Mouse (Mus musculus) lung, embryonic 14.5 days (tissue): ENCODE results near the gene Ctrc. TPM values are rescaled to one million over a fixed set of nuclear protein-coding genes. Genes with fewer than 3 reads are reported as not detected.
"Not testable (repeated sequence)": the region's sequence is repeated elsewhere in the genome, so short reads cannot be mapped to it uniquely, and the experiment has no call there.

Experiments
- ATAC-seq: fragments of 200-750 bp; cut with Nextera tagmentation; 2 replicates; pipeline ENCODE4 v1.8.0; 2017; ENCODE audit warnings: mild to moderate bottlenecking, moderate TSS enrichment, moderate library complexity; ENCODE audit not compliant: insufficient read depth
- DNase-seq: peaks from one replicate; pipeline ENCODE4 v3.0.0-alpha.2; 2015
- H3K27ac ChIP-seq: fragments of 300-500 bp; sonication (generic); 2 replicates; pipeline ENCODE4 v1.5.1; 2014; ENCODE audit warnings: low read depth, mild to moderate bottlenecking, moderate library complexity
- H3K27me3 ChIP-seq: fragments of 300-500 bp; sonication (generic); 2 replicates; pipeline ENCODE4 v1.6.1; 2014; ENCODE audit warnings: low read length, control low read depth; ENCODE audit not compliant: insufficient read depth
- H3K36me3 ChIP-seq: fragments of 300-500 bp; sonication (generic); 2 replicates; pipeline ENCODE4 v1.6.1; 2014; ENCODE audit warnings: control low read depth; ENCODE audit not compliant: insufficient read depth
- H3K4me1 ChIP-seq: fragments of 300-500 bp; sonication (generic); 2 replicates; pipeline ENCODE4 v1.6.1; 2014; ENCODE audit warnings: antibody characterized with exemption, control low read depth; ENCODE audit not compliant: insufficient read depth
- H3K4me2 ChIP-seq: fragments of 300-500 bp; sonication (generic); 2 replicates; pipeline ENCODE4 v1.6.1; 2014; ENCODE audit warnings: mild to moderate bottlenecking
- H3K4me3 ChIP-seq: fragments of 300-500 bp; sonication (generic); 2 replicates; pipeline ENCODE4 v1.5.1; 2014; ENCODE audit warnings: low read depth, low read length
- H3K9ac ChIP-seq: fragments of 300-500 bp; sonication (generic); 2 replicates; pipeline ENCODE4 v1.6.1; 2014
- H3K9me3 ChIP-seq: fragments of 300-500 bp; sonication (generic); 2 replicates; pipeline ENCODE4 v1.6.1; 2016; ENCODE audit warnings: low read depth, low read length, control low read depth
- CTCF ChIP-seq: IDR thresholded peaks from 2 replicates; pipeline ENCODE4 v1.5.1; 2016; ENCODE audit warnings: antibody characterized with exemption, low read depth
- WGBS: fragments of 180-500 bp; shearing (Covaris S2); extraction: QIAGEN DNeasy Blood & Tissue Kit; methylation state at CpG from one replicate; pipeline ENCODE4 v1.1.7; 2014; 5-methylcytosine and 5-hydroxymethylcytosine counted together
- polyA plus RNA-seq: library from polyadenylated mRNA; unstranded; fragments of >200 nt; fragmentation: Nextera tagmentation; extraction: Ambion mirVana; gene quantifications from 2 replicates; pipeline ENCODE4 v1.2.1, GENCODE M21; 2014

Ctrc gene
- polyA plus RNA-seq, 1 experiment from 2014 or later = not detected

- DNase-seq = no peak
- no peak for ATAC-seq
- H3K9ac ChIP-seq = no peak overlapping the region
These were observed 58.7 kb downstream of the Ctrc start for GRCm38 (mm10) chr4:141787462-141787861.

GRCm38 (mm10) chr4:141787046-141787445 is 59.1 kb downstream of the Ctrc start:
- H3K9ac ChIP-seq = no peak overlapping the region

More at GRCm38 (mm10) chr4:141787462-141787861, 58.7 kb downstream of the Ctrc start:
- Histone ChIP-seq H3K4me1 (no peaks in the 10 kb centered on the region), H3K36me3 (peaks cover 28% of the 10 kb centered on the region), H3K9me3 (no peaks in the 10 kb centered on the region), H3K27ac (no peak overlapping the region; the same call in 1 of the 2 replicates), H3K4me2 (no peak overlapping the region), H3K27me3 (no peaks in the 10 kb centered on the region), H3K4me3 (no peak overlapping the region)
- no peak for TF ChIP-seq CTCF
- WGBS = 72% methylated on average over 7 of the region's 7 CpGs

GRCm38 (mm10) chr4:141786141-141786540 is 60.0 kb downstream of the Ctrc start:
- WGBS = 72% methylated on average over 13 of the region's 13 CpGs
- Histone ChIP-seq H3K27ac (peak overlapping the region; percentile 42; the same call in 1 of the 2 replicates), H3K4me1 (no peaks in the 10 kb centered on the region), H3K9ac (no peak overlapping the region), H3K4me2 (no peak overlapping the region), H3K27me3 (no peaks in the 10 kb centered on the region), H3K36me3 (peaks cover 39% of the 10 kb centered on the region), H3K4me3 (no peak overlapping the region), H3K9me3 (no peaks in the 10 kb centered on the region)
- TF ChIP-seq CTCF = no peak
- ATAC-seq = no peak
- DNase-seq = no peak

More at GRCm38 (mm10) chr4:141787046-141787445, 59.1 kb downstream of the Ctrc start:
- DNase-seq = peak; percentile 36
- Histone ChIP-seq H3K36me3 (peaks cover 31% of the 10 kb centered on the region), H3K9me3 (no peaks in the 10 kb centered on the region), H3K4me1 (no peaks in the 10 kb centered on the region), H3K4me2 (no peak overlapping the region), H3K4me3 (no peak overlapping the region), H3K27ac (peak overlapping the region; percentile 66; the same call in 1 of the 2 replicates), H3K27me3 (no peaks in the 10 kb centered on the region)
- TF ChIP-seq CTCF = no peak
- ATAC-seq = no peak
- WGBS = 55% methylated on average over 6 of the region's 6 CpGs

- Histone ChIP-seq H3K9me3 (no peaks in the 10 kb centered on the region), H3K4me2 (no peak overlapping the region), H3K27ac (no peak overlapping the region), H3K36me3 (peaks cover 52% of the 10 kb centered on the region), H3K4me1 (no peaks in the 10 kb centered on the region), H3K9ac (no peak overlapping the region), H3K27me3 (no peaks in the 10 kb centered on the region), H3K4me3 (no peak overlapping the region)
- no peak for DNase-seq
- 74% methylated on average over 5 of the region's 5 CpGs for WGBS
- TF ChIP-seq CTCF = 0 out of 2 replicates have a peak, but pooled peaks have one; percentile 4
- no peak for ATAC-seq
These were observed 61.3 kb downstream of the Ctrc start for GRCm38 (mm10) chr4:141784835-141785234.

GRCm38 (mm10) chr4:141781201-141781985 is 64.8 kb downstream of the Ctrc start:
- H3K4me3 ChIP-seq = no peak overlapping the region
- no peak overlapping the region for H3K27ac ChIP-seq
- no peak overlapping the region for H3K4me2 ChIP-seq
- H3K27me3 ChIP-seq = no peaks in the 10 kb centered on the region
- no peaks in the 10 kb centered on the region for H3K9me3 ChIP-seq
- no peak overlapping the region for H3K9ac ChIP-seq
- ATAC-seq = no peak
- H3K4me1 ChIP-seq = no peaks in the 10 kb centered on the region
- TF ChIP-seq CTCF = no peak
- no peak for DNase-seq
- H3K36me3 ChIP-seq = peaks cover 77% of the 10 kb centered on the region
- 95% methylated on average over 8 of the region's 8 CpGs for WGBS

GRCm38 (mm10) chr4:141779828-141780227 is 66.3 kb downstream of the Ctrc start:
- H3K4me1 ChIP-seq = no peaks in the 10 kb centered on the region
- H3K9ac ChIP-seq = no peak overlapping the region
- peaks cover 87% of the 10 kb centered on the region for H3K36me3 ChIP-seq
- H3K9me3 ChIP-seq = no peaks in the 10 kb centered on the region
- H3K4me3 ChIP-seq = no peak overlapping the region
- no peak overlapping the region for H3K27ac ChIP-seq
- no peak for TF ChIP-seq CTCF
- no peak overlapping the region for H3K4me2 ChIP-seq
- ATAC-seq (no peak), DNase-seq (no peak)
- no peaks in the 10 kb centered on the region for H3K27me3 ChIP-seq
- 81% methylated on average over 8 of the region's 8 CpGs for WGBS

- WGBS = 79% methylated on average over 4 of the region's 4 CpGs
These were observed 73.1 kb downstream of the Ctrc start for GRCm38 (mm10) chr4:141773019-141773418.

More at GRCm38 (mm10) chr4:141773019-141773418, 73.1 kb downstream of the Ctrc start:
- not testable (repeated sequence) for DNase-seq, H3K9ac ChIP-seq, H3K4me1 ChIP-seq, H3K4me2 ChIP-seq, H3K4me3 ChIP-seq, H3K27me3 ChIP-seq, H3K27ac ChIP-seq, H3K9me3 ChIP-seq, ATAC-seq
- H3K36me3 ChIP-seq = peaks cover 83% of the 10 kb centered on the region
